In genomic region chr7:126297579-126298460, GRCm38 (mm10) we compare ENCODE assay signal across 9 mouse cellular contexts. TPM values are rescaled to one million over a fixed set of nuclear protein-coding genes. Genes with fewer than 3 reads are reported as not detected.
DNase-seq lines count a peak whose midpoint lies in the region; ATAC-seq and TF ChIP-seq lines count a peak whose summit lies in the region.
"Had no signal": no experiment of that assay in that cellular context is flagged by ENCODE, and none has a peak within 500 bp of the region (broad histone marks: within the 10 kb centered on the region; RNA-seq: fewer than 3 reads in every experiment).

No protein-coding gene starts in this region.

- H3K4me1 ChIP-seq in kidney, postnatal 0 days (replicated peaks; ENCODE audit: insufficient read depth, low read length), result no peaks in the 10 kb centered on the region
- no peaks in the 10 kb centered on the region for H3K4me1 ChIP-seq in kidney, embryonic 15.5 days
- 0 out of 2 replicates have a peak, but pooled peaks cover 3% of the 10 kb centered on the region for H3K4me1 ChIP-seq in thymus, adult 2 months (replicated peaks; ENCODE audit: control insufficient read depth, insufficient read depth, low read length)
- H3K4me1 ChIP-seq: liver, embryonic 15.5 days; stomach, embryonic 15.5 days had no signal

- H3K4me2 ChIP-seq in kidney, postnatal 0 days (ENCODE audit: low read length), result no peak overlapping the region
- H3K4me2 ChIP-seq in kidney, embryonic 15.5 days, result no peak overlapping the region
- H3K4me2 ChIP-seq: liver, embryonic 15.5 days; stomach, embryonic 15.5 days had no signal

- TF ChIP-seq POLR2A in thymus, adult 2 months (IDR thresholded peaks at IDR 0.05; ENCODE audit: control insufficient read depth, extremely low read depth, insufficient read depth, low read length, poor library complexity), result no peak

- WGBS in kidney, postnatal 0 days, result 71% methylated on average over 8 of the region's 8 CpGs
- 73% methylated on average over 8 of the region's 8 CpGs for WGBS in kidney, embryonic 15.5 days
- 64% methylated on average over 8 of the region's 8 CpGs for WGBS in thymus, adult 2 months

- H3K9ac ChIP-seq in kidney, postnatal 0 days (ENCODE audit: low read depth, low read length), result no peak overlapping the region
- H3K9ac ChIP-seq in kidney, embryonic 15.5 days, result no peak overlapping the region
- H3K9ac ChIP-seq: liver, embryonic 15.5 days; stomach, embryonic 15.5 days had no signal

- no peak for ATAC-seq in kidney, postnatal 0 days (replicated peaks; ENCODE audit: low FRiP score, low read depth)
- no peak for ATAC-seq in kidney, embryonic 15.5 days (replicated peaks; ENCODE audit: low FRiP score)
- ATAC-seq in megakaryocyte-erythroid progenitor cell, adult 5-6 weeks (replicated peaks; ENCODE audit: low FRiP score, low TSS enrichment, poor library complexity, severe bottlenecking), result no peak

- H3K9me3 ChIP-seq in kidney, postnatal 0 days (replicated peaks; ENCODE audit: low read length), result no peaks in the 10 kb centered on the region
- H3K9me3 ChIP-seq in kidney, embryonic 15.5 days (replicated peaks), result no peaks in the 10 kb centered on the region
- H3K9me3 ChIP-seq: liver, embryonic 15.5 days; stomach, embryonic 15.5 days had no signal

- no peaks in the 10 kb centered on the region for H3K27me3 ChIP-seq in kidney, postnatal 0 days (ENCODE audit: insufficient read depth, low read length)
- no peaks in the 10 kb centered on the region for H3K27me3 ChIP-seq in kidney, embryonic 15.5 days
- H3K27me3 ChIP-seq in thymus, adult 2 months (ENCODE audit: control insufficient read depth, insufficient read depth, low read length), result no peaks in the 10 kb centered on the region
- H3K27me3 ChIP-seq: liver, embryonic 15.5 days; stomach, embryonic 15.5 days had no signal

- peak; percentile 74 for DNase-seq in kidney, postnatal 0 days (ENCODE audit: low spot score)
- DNase-seq in thymus, adult 2 months, result peak; percentile 40
- no peak for DNase-seq in thymus, postnatal 36 days
- peak; percentile 39 for DNase-seq in c-Kit-positive CD71-positive TER-119-negative erythroid progenitor cells, embryonic 14.5 days (ENCODE audit: low read depth)
- peak; percentile 63 to 64 for DNase-seq in kidney, postnatal 4 days

- no peak overlapping the region for H3K4me3 ChIP-seq in kidney, postnatal 0 days (replicated peaks; ENCODE audit: low read depth, low read length)
- H3K4me3 ChIP-seq in kidney, embryonic 15.5 days (replicated peaks), result no peak overlapping the region
- H3K4me3 ChIP-seq in thymus, adult 2 months (ENCODE audit: control insufficient read depth, insufficient read depth, low read length), result no peak overlapping the region
- H3K4me3 ChIP-seq: liver, embryonic 15.5 days; stomach, embryonic 15.5 days had no signal

- H3K36me3 ChIP-seq in kidney, postnatal 0 days (ENCODE audit: insufficient read depth, low read length), result peaks cover 3% of the 10 kb centered on the region; the same call in 1 of the 2 replicates
- H3K36me3 ChIP-seq in kidney, embryonic 15.5 days, result peaks cover 24% of the 10 kb centered on the region
- peaks cover 2% of the 10 kb centered on the region; the same call in 1 of the 2 replicates for H3K36me3 ChIP-seq in thymus, adult 2 months (ENCODE audit: control insufficient read depth, insufficient read depth, low read length)
- H3K36me3 ChIP-seq: liver, embryonic 15.5 days had no signal

- TF ChIP-seq CTCF in kidney, postnatal 0 days (IDR thresholded peaks at IDR 0.05; ENCODE audit: low read depth), result peak; percentile 74
- no peak for TF ChIP-seq CTCF in thymus, adult 2 months (IDR thresholded peaks at IDR 0.05; ENCODE audit: borderline replicate concordance, control insufficient read depth, extremely low read depth, insufficient read depth, low read length, poor library complexity)

- H3K27ac ChIP-seq in kidney, postnatal 0 days, result no peak overlapping the region
- H3K27ac ChIP-seq in kidney, embryonic 15.5 days, result no peak overlapping the region
- H3K27ac ChIP-seq in thymus, adult 2 months (ENCODE audit: control insufficient read depth, insufficient read depth, low read length), result no peak overlapping the region
- H3K27ac ChIP-seq: liver, embryonic 15.5 days; stomach, embryonic 15.5 days had no signal

RNA-seq across cellular contexts. Expression of gene Sbk1, which starts 25.4 kb away (rescaled TPM):
- polyA plus RNA-seq in kidney, postnatal 0 days (2015; fragmentation: Nextera tagmentation; extraction: Ambion mirVana), result 17.7 and 19.7 TPM in 2 replicates
- polyA plus RNA-seq in kidney, embryonic 15.5 days (2015; fragmentation: Nextera tagmentation; extraction: Ambion mirVana), result 31.5 and 33.1 TPM in 2 replicates
- 78.1 and 82.0 TPM in 2 replicates for polyA plus RNA-seq in thymus, adult 2 months (2012; rRNA removed)
- 6.6 and 7.0 TPM in 2 replicates for total RNA-seq in megakaryocyte-erythroid progenitor cell, adult 5-6 weeks (2014; fragmentation: Nextera tagmentation)
- total RNA-seq in megakaryocyte-erythroid progenitor cell, adult 5-6 weeks (2017), result 2.9 and 5.2 TPM in 2 replicates

Comparison
In these comparisons a context has a peak if more than half of its experiments do, and no peak if none do; other contexts are left out.
1. DNase-seq: peak in kidney, postnatal 0 days (single experiment), thymus, adult 2 months (single experiment), c-Kit-positive CD71-positive TER-119-negative erythroid progenitor cells, embryonic 14.5 days (single experiment) and kidney, postnatal 4 days (2 of 2); none in thymus, postnatal 36 days (0 of 2).